18 mouse cellular contexts compared by ENCODE assay signal in the genomic region with DNA sequence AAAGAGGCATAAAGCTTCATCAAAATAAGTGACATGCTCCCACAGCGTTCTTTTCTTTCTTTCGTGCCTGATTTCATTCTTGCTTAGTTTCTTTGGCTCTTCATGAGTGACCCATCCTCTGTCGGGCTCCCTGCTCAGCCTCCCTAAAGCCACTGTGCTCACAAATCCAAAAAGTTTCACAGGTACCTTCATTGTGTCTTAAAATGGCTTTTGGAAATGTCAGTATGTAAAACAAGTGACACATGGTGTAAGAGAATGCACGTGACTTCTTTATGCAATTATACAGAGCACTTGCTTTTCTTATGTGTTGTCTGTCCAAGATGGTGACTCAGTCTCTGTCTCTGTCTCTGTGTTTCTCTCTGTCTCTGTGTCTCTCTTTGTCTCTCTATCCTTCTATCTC. TPM values are rescaled to one million over a fixed set of nuclear protein-coding genes. Genes with fewer than 3 reads are reported as not detected.
DNase-seq lines count a peak whose midpoint lies in the region; ATAC-seq and TF ChIP-seq lines count a peak whose summit lies in the region.
"Had no signal": no experiment of that assay in that cellular context is flagged by ENCODE, and none has a peak within 500 bp of the region (broad histone marks: within the 10 kb centered on the region; RNA-seq: fewer than 3 reads in every experiment).

No protein-coding gene starts in this region.

- no peaks in the 10 kb centered on the region; the same call in 1 of the 2 replicates for H3K27me3 ChIP-seq in forebrain, embryonic 13.5 days
- peaks cover 5% of the 10 kb centered on the region; the same call in 1 of the 2 replicates for H3K27me3 ChIP-seq in forebrain, embryonic 11.5 days (ENCODE audit: control insufficient read depth, insufficient read depth, low read length)
- no peaks in the 10 kb centered on the region for H3K27me3 ChIP-seq in testis, adult 2 months (ENCODE audit: control insufficient read depth, insufficient read depth, low read length)

- peak overlapping the region; percentile 81 for H3K4me2 ChIP-seq in forebrain, embryonic 13.5 days
- H3K4me2 ChIP-seq in forebrain, embryonic 11.5 days (ENCODE audit: low read depth, low read length, severe bottlenecking): no peak overlapping the region
- H3K4me2 ChIP-seq: liver, embryonic 15.5 days had no signal

- H3K4me1 ChIP-seq in forebrain, embryonic 13.5 days: 0 out of 2 replicates have a peak, but pooled peaks cover 3% of the 10 kb centered on the region
- H3K4me1 ChIP-seq in forebrain, embryonic 11.5 days (replicated peaks; ENCODE audit: control insufficient read depth, insufficient read depth, low read length): no peaks in the 10 kb centered on the region
- H3K4me1 ChIP-seq in testis, adult 2 months (ENCODE audit: control insufficient read depth, insufficient read depth, low read length): peaks cover 9% of the 10 kb centered on the region
- H3K4me1 ChIP-seq: liver, embryonic 15.5 days had no signal

- no peak for TF ChIP-seq POLR2A in testis, adult 2 months (IDR thresholded peaks at IDR 0.05; ENCODE audit: control insufficient read depth, low read depth, low read length)

- H3K36me3 ChIP-seq in forebrain, embryonic 13.5 days (ENCODE audit: poor library complexity, severe bottlenecking): no peaks in the 10 kb centered on the region
- no peaks in the 10 kb centered on the region for H3K36me3 ChIP-seq in forebrain, embryonic 11.5 days (ENCODE audit: control insufficient read depth, insufficient read depth, low read length)
- no peaks in the 10 kb centered on the region for H3K36me3 ChIP-seq in testis, adult 2 months (ENCODE audit: control insufficient read depth, insufficient read depth, low read length)
- H3K36me3 ChIP-seq: embryonic facial prominence, embryonic 15.5 days; G1E; liver, embryonic 15.5 days had no signal

- no peaks in the 10 kb centered on the region for H3K9me3 ChIP-seq in forebrain, embryonic 13.5 days (replicated peaks)
- H3K9me3 ChIP-seq in forebrain, embryonic 11.5 days (ENCODE audit: control insufficient read depth, low read length): no peaks in the 10 kb centered on the region
- H3K9me3 ChIP-seq: embryonic facial prominence, embryonic 15.5 days; liver, embryonic 15.5 days had no signal

- peak overlapping the region; percentile 56; the same call in 1 of the 2 replicates for H3K4me3 ChIP-seq in forebrain, embryonic 13.5 days
- no peak overlapping the region for H3K4me3 ChIP-seq in forebrain, embryonic 11.5 days (ENCODE audit: low read depth, low read length)
- H3K4me3 ChIP-seq in testis, adult 2 months (ENCODE audit: control insufficient read depth, low read depth, low read length): peak overlapping the region; percentile 33; the same call in 1 of the 2 replicates
- H3K4me3 ChIP-seq: liver, embryonic 15.5 days had no signal

- no peak for DNase-seq in forebrain, embryonic 11.5 days (ENCODE audit: low spot score)
- DNase-seq in layer of hippocampus, adult 9-11 months: peak; percentile 5
- no peak for DNase-seq in layer of hippocampus, postnatal 36 days
- DNase-seq in testis, postnatal 10 days (ENCODE audit: low spot score): no peak
- DNase-seq in ovary, postnatal 10 days (ENCODE audit: low spot score): no peak
- no peak for DNase-seq in gastrocnemius, adult 8-10 months (ENCODE audit: low spot score in 2 of 2)
- DNase-seq: adrenal gland, postnatal 36 days; cerebellum, adult 9-10 months; embryo, embryonic 11 days; gastrocnemius, postnatal 36 days; thymus, postnatal 4 days had no signal

- no peak for TF ChIP-seq CTCF in testis, adult 2 months (IDR thresholded peaks at IDR 0.05; ENCODE audit: control insufficient read depth, insufficient read depth, insufficient replicate concordance, low read depth, low read length)

- H3K9ac ChIP-seq in forebrain, embryonic 13.5 days: 0 out of 2 replicates have a peak overlapping the region, but pooled peaks have one; percentile 65
- H3K9ac ChIP-seq in forebrain, embryonic 11.5 days (ENCODE audit: low read length): no peak overlapping the region
- H3K9ac ChIP-seq: embryonic facial prominence, embryonic 15.5 days; liver, embryonic 15.5 days had no signal

- H3K27ac ChIP-seq in forebrain, embryonic 13.5 days: no peak overlapping the region
- no peak overlapping the region for H3K27ac ChIP-seq in forebrain, embryonic 11.5 days (ENCODE audit: low read depth, low read length)
- H3K27ac ChIP-seq in testis, adult 2 months (ENCODE audit: control insufficient read depth, insufficient read depth, low read depth, low read length): no peak overlapping the region
- H3K27ac ChIP-seq: embryonic facial prominence, embryonic 15.5 days; liver, embryonic 15.5 days had no signal

- no peak for ATAC-seq in forebrain, embryonic 13.5 days
- ATAC-seq in forebrain, embryonic 11.5 days (replicated peaks; ENCODE audit: low FRiP score): no peak
- ATAC-seq: CD4-positive, CD25-positive, alpha-beta regulatory T cell, adult 4 months; lung, postnatal 0 days had no signal

- 67% methylated on average over 4 of the region's 4 CpGs for WGBS in forebrain, embryonic 13.5 days
- WGBS in forebrain, embryonic 11.5 days: 68% methylated on average over 4 of the region's 4 CpGs

RNA-seq across cellular contexts. Expression of a gene that starts 1.2 kb away (rescaled TPM):
- 53.8 and 56.5 TPM in 2 replicates for polyA plus RNA-seq in forebrain, embryonic 13.5 days (2015; fragmentation: Nextera tagmentation; extraction: Ambion mirVana)
- polyA plus RNA-seq in forebrain, embryonic 11.5 days (2014; fragmentation: Nextera tagmentation; extraction: Ambion mirVana): 25.9 and 30.1 TPM in 2 replicates
- 100 to 1,000 TPM; 164 to 180 TPM for total RNA-seq in layer of hippocampus, postnatal 36 days (2021)
- polyA plus RNA-seq in testis, adult 2 months (2012; rRNA removed): 2.7 and 3.4 TPM in 2 replicates
- 1 to 10 TPM; 3.5 to 4.6 (median 4.3) TPM for total RNA-seq in gastrocnemius, adult 8-10 months (2022)
- polyA plus RNA-seq: G1E had no signal
